Mouse (Mus musculus) cortical plate, adult 2 months (tissue): ENCODE data around the gene Myl10. TPM values are rescaled to one million over a fixed set of nuclear protein-coding genes. Genes with fewer than 3 reads are reported as not detected.
"Not testable (repeated sequence)": the region's sequence is repeated elsewhere in the genome, so short reads cannot be mapped to it uniquely, and the experiment has no call there.

Source experiments
- H3K27ac ChIP-seq: fragments of 200-500 bp; 2 replicates; pipeline ENCODE4 v1.5.1; 2012; ENCODE audit warnings: low read length, control low read depth, inconsistent platforms; ENCODE audit not compliant: insufficient read depth
- H3K4me1 ChIP-seq: fragments of 200-500 bp; 2 replicates; pipeline ENCODE4 v1.6.1; 2011; ENCODE audit warnings: low read length; ENCODE audit not compliant: control insufficient read depth, insufficient read depth
- H3K4me3 ChIP-seq: fragments of 200-500 bp; 2 replicates; pipeline ENCODE4 v1.5.1; 2011; ENCODE audit warnings: mild to moderate bottlenecking, low read length, control low read depth; ENCODE audit not compliant: insufficient read depth
- CTCF ChIP-seq: fragments of 200-500 bp; IDR thresholded peaks from 2 replicates; pipeline ENCODE4 v1.5.1; 2011; ENCODE audit warnings: mild to moderate bottlenecking, control low read depth, low read length; ENCODE audit not compliant: insufficient read depth; ENCODE audit errors: extremely low read depth
- POLR2A ChIP-seq: fragments of 200-500 bp; IDR thresholded peaks from 2 replicates; pipeline ENCODE4 v1.6.1; 2011; ENCODE audit warnings: mild to moderate bottlenecking, low read length, control low read depth; ENCODE audit not compliant: insufficient read depth; ENCODE audit errors: extremely low read depth
- polyA plus RNA-seq: library from polyadenylated mRNA; depleted of rRNA; stranded (reverse); fragments of >200 nt; gene quantifications from 2 replicates; pipeline ENCODE4 v1.2.3, GENCODE M21; 2012; rRNA removed

The Myl10 gene
- polyA plus RNA-seq, 1 experiment = not detected

GRCm38 (mm10) chr5:136717573-136717854, 24.6 kb downstream of the Myl10 start:
- TF ChIP-seq CTCF (no peak), POLR2A (no peak)

GRCm38 (mm10) chr5:136718656-136719055, 25.7 kb downstream of the Myl10 start:
- Histone ChIP-seq H3K4me3 (no peak overlapping the region), H3K4me1 (no peaks in the 10 kb centered on the region), H3K27ac (no peak overlapping the region)
- no peak for TF ChIP-seq CTCF
- no peak for TF ChIP-seq POLR2A

More at GRCm38 (mm10) chr5:136717573-136717854, 24.6 kb downstream of the Myl10 start:
- no peak overlapping the region for H3K27ac ChIP-seq
- no peaks in the 10 kb centered on the region for H3K4me1 ChIP-seq
- H3K4me3 ChIP-seq = no peak overlapping the region

GRCm38 (mm10) chr5:136721596-136721995, 28.6 kb downstream of the Myl10 start:
- no peak overlapping the region for H3K4me3 ChIP-seq
- no peaks in the 10 kb centered on the region for H3K4me1 ChIP-seq
- TF ChIP-seq CTCF (no peak), POLR2A (no peak)
- H3K27ac ChIP-seq = no peak overlapping the region

GRCm38 (mm10) chr5:136726271-136726670, 33.3 kb downstream of the Myl10 start:
- H3K4me3 ChIP-seq, H3K27ac ChIP-seq, H3K4me1 ChIP-seq: not testable (repeated sequence)

- no peak overlapping the region for H3K4me3 ChIP-seq
- TF ChIP-seq CTCF = no peak
- TF ChIP-seq POLR2A = no peak
- H3K4me1 ChIP-seq = peaks cover 1% of the 10 kb centered on the region; the same call in 1 of the 2 replicates
- no peak overlapping the region for H3K27ac ChIP-seq
Measured at GRCm38 (mm10) chr5:136738918-136739317, 46.0 kb downstream of the Myl10 start.

- no peak overlapping the region for H3K4me3 ChIP-seq
- TF ChIP-seq CTCF (no peak), POLR2A (no peak)
Measured at GRCm38 (mm10) chr5:136746596-136746995, 53.6 kb downstream of the Myl10 start.

More at GRCm38 (mm10) chr5:136746596-136746995, 53.6 kb downstream of the Myl10 start:
- H3K4me1 ChIP-seq = no peaks in the 10 kb centered on the region
- no peak overlapping the region for H3K27ac ChIP-seq

Other genes starting within 250 kb of the Myl10 start
- gene Cux1, start 125.7 kb upstream of the Myl10 start, polyA plus RNA-seq = 66.5 and 68.0 TPM in 2 replicates
- 22.7 and 29.9 TPM in 2 replicates for gene Col26a1, start 190.1 kb downstream of the Myl10 start, polyA plus RNA-seq
- gene Ift22, start 215.0 kb downstream of the Myl10 start, polyA plus RNA-seq = 79.9 and 82.6 TPM in 2 replicates